Mouse (Mus musculus) spleen, adult 12 weeks (tissue): ENCODE results near the gene Tmem242.

ENCODE experiments used
- DNase-seq: peaks from one replicate; pipeline ENCODE4 v3.0.0; 2022; ENCODE audit warnings: low spot score

Gene Tmem242

DNA sequence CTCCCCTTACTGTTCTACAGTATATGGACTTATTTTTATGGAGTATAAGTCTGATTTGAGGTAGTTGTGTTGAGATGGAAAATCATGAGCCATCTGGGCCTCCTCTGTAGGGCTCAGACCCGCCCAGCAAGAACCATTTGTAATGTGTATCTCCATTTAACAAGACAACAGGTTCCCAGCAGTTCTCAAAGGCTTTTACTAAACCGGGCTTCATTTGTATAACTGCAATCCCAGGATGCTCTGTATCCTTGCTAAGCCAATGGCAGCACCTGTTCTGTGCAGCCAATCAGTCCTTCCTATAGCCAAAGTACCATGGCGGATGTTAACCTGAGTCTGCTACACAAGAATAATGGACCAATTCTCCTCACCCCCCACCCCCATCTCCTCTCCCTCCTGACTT, 23.5 kb downstream of the Tmem242 start:
- DNase-seq = no peak

DNA sequence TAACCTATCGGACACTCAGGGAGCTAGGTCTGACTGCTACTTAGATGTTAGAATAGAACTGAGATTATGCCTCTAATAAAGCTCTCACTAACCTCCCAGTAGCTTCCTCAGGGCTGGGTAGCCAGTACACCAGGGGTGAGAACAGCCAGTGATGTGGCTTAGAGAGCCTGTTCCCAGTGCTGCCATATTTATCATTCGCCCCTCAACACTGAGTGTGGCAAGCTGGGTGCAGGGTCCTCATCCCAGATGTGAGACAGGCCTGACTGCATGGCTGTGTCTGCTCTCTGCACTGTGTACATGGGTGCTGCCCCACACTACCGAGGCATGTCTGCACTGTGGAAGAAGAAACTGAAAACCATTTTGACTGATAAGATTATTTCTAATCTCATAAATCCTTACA, 26.0 kb downstream of the Tmem242 start:
- no peak for DNase-seq

DNA sequence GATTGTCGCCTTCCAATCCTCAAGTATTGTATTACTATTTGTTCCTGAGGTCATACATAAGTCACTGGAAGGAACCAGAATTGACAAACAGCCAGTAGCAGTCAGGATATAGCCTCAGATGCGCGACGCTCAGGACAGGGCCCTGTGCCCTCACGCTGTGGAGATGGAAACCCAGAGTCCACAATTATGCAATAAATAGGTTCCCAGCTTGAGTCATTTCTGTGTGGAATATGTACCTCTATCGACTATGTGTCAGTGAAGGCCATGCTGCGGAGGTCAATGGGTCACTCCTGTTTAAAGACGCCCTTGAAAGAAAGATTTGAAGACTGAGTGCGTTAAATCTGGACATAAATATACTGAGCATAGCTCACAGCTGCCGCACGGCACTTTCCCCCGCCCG, 26.7 kb downstream of the Tmem242 start:
- no peak for DNase-seq

DNA sequence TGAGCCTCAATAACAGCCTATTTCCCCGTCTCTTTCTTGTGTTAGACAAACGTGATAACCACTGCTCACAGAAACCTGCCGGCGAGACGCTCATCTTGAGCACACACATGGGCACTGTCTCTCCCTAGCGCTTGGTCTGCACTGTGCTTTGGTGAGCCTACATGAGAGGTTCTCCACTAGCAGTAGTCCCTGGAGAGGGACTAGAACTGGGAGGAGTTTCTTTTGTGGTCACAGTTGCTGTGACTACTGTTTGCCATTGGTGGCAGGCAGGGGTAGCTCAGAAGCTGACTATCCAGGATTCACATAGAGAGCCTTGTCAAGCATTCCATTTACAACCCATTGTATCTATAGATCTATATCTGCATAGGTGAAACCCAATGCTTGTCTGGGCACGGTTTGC, 27.3 kb downstream of the Tmem242 start:
- DNase-seq = no peak

DNA sequence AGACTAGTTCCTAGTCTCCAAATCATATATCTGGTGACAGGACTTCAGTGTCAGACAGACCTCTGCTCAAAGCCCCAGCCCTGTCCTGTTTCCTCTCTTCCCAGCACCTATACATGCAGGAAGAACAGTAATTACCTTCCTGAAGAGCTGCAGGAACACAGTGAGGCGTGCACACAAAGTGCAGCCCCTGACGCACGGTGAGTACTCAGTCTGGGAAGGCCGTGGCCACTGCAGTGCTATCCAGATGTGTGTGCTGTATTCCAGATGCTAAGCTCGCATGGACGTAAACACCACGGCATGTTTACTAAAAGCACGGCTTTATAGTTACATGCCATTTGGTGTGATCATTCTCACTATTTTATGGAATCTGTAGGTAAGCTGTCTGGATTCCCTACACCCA, 27.8 kb downstream of the Tmem242 start:
- no peak for DNase-seq

DNA sequence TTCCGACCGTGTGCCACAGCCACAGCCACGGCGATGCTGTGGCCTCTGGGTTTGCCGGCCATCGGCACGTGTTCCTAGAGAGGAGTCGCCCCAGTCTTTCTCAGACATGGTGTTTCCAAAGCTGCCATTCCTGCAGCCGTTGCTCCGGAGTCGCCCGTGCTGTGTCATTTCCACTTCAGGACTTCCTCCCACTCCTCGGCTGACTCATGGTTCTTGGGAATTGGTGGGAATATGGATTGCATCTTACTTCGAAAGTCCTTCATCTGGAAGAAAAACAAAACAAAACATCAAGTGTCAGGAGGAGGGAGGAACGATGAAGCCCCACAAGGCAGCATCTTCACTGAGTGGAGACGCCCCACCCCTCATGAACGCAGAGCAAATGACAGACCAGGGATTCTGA, 28.9 kb downstream of the Tmem242 start:
- DNase-seq = no peak

DNA sequence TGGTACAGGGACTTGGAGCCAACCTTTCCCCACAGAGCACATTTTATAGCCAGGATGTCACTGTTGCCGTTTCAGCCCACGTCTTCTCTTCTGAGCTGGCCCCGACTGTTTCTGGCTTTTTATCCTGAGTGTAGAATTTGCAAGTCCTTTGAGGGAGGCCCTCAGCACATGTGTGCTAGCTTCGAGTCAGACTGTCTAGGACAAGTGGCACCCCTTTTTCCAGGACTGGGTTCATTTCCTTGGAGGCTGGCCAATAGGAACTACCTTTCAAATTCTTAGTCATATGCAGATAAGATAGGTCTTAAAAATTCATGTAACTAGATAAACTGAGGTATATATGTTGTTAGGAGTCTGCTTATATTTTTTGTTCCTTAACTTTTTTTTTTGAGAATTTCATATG, 29.7 kb downstream of the Tmem242 start:
- no peak for DNase-seq

DNA sequence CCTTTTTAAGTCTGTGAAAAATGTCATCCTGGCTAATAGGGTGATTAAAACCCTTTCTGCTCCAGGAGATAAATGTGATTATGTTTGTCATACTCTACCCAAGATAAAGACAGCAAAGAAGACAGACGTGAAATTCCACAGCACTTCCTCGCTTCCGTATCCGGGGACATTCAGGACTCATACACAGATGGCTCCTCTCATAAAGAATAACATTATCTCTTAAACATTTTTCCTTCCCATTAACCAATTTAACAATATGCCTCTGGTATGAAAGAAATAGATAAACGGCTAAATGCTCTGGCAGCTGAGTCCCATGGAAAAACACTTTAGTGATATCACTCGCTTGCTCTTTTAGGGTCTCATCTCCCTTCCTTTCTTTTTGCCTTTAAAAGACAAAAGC, 33.0 kb downstream of the Tmem242 start:
- no peak for DNase-seq

DNA sequence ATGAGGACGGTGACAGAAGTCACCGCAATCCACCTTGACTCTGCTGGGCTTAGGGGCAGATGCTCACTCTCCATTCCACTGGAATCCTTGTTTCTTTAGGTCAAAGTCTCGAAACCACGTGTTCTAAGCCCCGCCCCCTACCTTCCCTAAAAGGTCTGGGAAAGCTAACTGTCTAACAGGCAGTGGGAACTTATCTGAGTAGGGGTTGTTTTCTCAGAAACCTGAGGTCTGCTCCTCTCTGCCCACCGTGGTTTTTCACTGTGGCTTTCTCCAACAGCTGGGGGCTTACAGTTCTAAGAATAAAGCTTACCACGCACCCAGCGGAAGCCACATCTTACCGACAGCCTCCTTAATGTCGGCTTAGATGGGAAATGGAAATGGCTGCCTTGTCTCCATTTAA, 33.5 kb downstream of the Tmem242 start:
- no peak for DNase-seq

DNA sequence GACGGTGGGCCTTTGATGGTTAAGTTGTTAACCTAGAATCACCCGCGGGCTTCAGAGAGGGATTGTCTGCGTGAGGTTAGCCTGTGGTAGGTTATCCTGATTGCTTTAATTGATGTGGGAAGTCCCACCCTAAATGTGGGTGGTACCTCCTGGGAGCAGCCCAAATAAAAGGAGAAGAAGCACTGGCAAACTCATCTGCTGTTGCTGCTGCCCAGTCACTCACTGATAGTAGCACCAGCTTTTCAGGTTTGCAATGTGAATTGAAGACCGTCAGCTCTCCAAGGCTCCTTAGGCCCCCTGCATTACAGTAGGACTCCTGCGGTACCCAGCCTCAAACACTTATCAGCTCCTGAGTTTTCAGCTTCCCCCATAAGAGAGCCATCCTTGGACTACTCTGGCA, 36.2 kb downstream of the Tmem242 start:
- no peak for DNase-seq

DNA sequence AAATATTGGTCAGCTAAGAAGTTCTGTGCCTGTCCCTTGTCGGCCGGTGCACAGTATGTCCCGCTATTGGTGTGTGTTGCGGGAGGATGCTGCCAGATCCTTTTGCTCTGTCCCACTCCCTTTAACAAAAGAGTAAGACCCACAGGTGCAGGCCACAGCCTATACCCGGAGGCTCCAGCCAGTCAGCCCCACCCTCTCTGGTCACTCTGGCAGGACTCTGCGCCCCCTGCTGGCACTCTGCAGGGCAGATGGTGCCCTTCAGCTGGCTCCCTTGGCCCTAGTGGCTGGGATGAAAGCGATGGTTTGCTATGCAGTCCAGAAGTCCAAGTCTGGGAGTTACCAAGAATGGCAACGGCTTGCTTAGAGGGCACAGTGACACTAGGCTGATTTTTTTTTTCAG, 37.4 kb downstream of the Tmem242 start:
- peak; percentile 45 for DNase-seq

DNA sequence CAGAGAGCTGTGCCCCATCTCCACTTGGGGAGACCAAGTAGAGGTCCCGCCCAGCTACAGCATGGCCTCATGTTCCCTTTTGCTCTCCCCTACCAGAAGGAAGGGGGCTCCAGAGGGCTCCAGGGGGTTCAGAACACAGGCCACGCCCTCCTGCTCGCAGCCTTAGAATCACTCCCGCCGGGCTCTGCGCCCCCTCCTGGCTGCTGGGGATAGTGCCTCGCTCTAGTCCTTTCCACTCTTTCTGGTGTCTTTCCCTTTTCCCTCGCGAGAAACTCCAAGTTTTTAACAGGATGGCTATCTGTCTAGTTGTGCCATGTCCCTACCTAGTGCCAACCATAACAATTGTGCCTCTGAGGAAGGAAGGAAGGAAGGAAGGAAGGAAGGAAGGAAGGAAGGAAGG, 38.0 kb downstream of the Tmem242 start:
- DNase-seq = peak; percentile 35

DNA sequence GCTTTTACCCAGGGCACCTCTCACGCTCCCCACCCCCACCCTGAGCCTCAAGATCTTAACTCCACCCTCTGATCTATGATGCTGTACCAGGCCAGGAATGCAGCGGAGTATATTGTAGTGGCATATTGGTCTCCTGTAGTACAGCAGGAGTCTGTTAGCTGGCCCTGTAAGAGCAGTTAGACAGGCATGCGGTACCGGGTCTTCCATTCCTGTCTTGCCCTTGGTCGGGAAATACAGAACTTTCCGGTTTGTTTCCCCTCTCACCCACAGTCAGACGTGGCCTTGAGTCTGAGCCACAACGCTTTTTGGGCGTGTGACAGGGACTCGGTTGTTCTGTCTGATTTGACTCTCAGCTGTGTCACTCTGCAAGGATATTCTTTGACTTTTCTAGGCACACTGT, 38.8 kb downstream of the Tmem242 start:
- no peak for DNase-seq

DNA sequence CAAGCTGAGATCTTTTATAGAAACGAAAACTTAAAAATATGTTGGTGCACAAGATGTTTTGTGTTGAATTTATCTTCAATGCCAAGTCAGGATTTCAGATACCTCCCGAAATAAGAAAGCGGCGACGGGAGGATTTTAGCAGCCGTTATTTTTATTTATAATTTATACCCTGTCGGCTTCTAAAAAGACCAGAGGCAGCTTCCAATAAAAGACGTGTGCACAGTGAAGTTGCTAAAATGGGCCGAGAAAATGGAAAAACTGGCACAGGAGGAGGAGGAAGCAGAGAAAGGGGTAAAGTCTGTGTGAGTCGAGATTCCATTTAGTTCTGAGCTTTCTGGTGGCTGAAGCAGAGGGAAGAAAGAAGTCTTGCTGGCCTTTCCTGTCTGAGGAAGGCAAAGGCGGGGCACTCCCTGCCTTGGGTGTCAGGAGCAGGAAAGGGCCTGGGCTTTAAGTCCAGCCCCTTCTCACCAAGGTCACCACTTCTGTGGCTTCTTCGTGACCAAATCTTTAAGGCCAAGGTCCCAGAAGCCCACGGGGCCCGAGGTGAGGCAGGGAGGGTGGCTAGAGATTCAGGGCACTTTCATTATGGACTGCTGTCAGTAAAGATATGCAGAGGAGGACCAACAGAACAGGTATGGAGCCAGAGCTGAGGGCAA, 39.5 kb downstream of the Tmem242 start:
- no peak for DNase-seq

DNA sequence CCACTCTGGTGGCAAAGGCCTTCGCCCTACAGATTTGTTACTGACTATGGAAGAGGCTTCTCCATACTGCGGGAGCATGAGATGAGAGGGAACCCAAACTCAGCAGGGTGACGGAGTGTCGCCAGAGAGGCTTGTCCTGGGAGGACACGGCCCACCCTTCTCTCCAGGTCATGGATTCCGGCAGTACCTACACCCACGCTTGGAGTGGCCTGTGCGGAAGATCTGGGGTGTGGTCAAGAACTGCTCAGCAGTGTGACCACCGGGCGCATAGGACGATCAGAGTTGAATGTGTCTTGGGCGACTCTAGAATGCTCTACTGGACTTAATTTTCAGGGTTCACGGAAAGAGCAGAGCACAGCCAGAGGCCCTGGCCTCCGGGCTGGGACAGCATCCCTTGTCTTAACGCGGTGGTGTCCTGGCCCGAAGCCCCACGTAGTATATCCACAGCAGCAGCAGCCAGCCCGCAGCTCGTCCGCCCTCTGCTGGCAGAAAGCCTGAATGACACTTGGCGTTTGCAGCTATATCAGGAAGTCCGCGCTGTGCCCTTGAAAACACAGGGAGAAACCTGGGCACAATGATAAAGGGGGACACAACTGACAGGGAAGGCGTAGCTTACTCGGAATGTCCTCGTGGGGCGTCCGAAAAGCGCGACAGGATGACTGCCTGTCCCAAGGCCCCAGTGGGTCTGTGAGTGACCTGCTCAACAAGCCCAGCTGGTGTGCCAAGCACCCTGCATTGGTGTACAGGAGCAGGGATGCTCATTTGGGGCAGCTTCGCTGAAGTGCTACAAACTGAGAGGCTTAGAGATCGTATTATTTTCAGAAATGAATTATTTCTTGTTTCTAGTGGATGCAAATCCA, 42.7 kb downstream of the Tmem242 start:
- peak; percentile 62 for DNase-seq

DNA sequence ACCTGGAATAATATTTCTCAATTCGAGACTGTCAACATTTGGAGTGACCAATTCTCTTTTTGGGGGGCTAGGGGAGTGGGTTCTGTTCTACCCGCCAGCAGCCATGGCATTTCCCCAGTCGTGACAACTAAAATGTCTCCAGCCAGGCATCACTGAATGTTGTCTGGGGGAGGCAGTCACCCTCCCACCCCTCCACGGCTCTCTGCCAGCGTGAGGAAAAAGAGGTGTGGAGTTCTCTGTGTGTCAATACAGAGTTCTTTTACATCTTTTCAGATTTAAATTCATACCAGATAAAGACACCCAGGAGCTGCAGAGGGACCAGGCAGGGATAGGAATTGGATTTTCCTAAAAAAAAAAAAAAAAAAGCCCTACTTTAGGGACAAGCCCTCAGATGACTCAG, 43.8 kb downstream of the Tmem242 start:
- no peak for DNase-seq

DNA sequence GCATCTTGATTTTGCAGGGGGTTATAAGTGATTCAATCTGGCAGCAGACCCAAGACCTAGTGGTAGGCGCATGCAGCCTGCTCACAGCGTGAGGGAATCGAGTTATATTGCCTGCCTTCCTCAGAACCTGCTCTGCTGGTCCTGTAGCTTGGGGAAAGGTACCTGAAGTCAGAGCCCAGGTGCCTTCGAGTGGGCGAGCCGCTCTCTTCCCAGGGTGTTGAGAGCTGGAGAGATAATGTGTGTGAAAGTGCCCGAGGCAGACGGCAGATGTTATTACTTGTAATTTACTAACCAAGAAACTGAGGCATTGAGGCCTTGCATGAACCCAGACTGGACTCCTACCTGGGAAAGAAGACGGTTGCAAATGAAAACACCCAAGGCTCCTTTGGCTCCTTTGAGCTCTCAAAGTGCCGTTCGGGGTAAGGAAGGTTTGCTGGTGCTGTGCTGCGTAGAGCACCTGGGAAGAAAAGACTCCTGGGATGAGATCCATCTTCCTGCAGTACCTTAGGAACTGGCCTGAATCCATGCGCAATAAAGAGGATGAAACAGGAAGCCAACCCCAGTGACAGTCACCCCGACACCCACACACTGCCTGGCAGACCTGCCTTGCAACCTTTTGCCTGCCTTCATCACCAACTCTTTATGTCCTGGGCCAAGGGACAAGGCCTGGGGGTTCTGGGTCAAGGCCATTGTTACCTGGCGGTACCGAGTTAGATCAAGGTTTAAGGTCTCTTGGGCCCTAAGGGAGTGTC, 44.4 kb downstream of the Tmem242 start:
- DNase-seq = no peak

DNA sequence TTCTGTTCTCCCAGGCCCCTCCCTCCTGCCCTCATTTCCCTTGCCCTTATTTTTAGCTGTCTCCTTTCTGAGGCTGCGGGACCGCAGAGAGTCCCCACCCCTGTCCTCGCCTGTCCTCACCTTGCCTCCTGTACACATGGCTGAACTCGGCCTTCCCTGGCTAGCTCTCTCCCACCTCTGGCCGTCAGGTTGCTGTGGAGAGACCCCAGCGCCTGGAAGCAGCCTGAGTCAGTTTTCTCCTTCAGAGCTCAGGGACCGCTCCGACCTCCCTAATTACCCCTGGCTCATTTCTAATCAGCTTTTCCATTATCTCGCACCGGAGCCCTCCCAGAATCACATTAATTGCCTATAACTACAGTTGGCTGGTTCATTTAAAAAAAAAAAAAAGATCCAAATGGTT, 49.4 kb downstream of the Tmem242 start:
- DNase-seq = no peak

DNA sequence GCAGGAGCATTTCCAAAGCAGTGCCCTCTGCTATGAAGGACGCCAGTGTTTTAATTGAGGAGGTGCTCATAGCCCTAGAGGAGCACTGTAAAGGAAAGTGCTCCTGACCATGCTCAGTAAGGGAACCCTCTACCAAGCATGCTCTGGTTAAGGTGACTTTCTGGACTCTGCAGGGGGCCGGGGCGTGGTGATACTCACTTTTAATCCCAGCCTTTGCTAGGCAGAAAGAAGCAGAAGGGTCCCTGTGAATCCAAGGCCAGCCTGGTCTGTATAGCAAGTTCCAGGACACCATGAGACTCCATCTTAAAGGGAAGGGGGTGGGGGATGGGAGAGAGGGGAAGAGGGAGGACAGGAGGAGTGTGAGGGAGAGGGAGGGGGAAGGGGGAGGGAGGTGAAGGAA, 51.7 kb downstream of the Tmem242 start:
- no peak for DNase-seq

DNA sequence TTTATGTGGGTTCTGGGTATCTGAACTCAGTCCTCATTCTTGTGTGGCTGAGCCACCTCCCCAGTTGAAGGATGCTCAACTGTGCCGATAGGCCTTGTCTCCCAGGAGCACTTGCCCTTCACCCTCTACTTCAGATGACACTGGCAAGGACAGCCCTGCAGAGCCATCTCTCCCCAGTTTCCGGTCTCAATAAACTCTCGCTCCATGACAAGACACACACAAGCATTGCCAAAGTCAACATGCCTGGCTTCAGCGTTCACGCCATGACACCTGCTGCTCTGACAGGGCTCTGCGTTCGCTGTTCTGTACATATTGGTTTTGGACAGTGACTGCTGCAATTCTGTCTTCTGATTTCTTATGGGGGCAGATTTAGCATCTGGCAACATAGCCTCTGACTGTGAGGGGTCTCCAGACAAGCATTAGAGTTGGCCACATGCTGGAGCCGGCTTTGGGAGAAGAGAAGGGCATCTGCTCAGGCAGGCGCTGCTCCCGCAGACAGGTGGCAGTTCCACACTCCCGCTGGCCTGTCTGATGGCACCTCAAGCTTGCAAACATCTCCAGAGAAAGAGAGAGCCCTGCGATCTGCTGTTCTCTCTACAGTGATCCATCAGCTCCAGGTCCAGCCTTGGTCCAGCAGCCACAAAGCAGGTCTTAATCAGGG, 53.0 kb downstream of the Tmem242 start:
- no peak for DNase-seq

DNA sequence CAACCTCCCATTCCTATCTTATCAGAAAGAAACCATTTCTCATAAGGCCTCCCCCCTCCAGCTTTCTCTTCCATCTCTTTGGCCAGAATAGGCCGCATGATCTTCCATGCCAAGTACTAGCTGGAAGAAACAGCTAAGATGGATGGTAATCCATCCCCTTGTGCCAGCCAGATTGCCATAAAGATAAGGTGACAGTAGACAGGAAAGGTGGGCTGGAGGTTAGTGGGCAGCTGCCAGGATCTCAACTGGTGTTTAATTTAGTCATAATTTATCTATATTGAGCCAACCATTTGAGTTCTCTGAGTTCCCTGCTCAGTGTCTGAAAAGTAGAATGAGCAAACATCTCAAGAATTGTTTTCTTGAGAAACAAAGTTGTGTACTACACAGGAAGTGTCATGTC, 54.4 kb downstream of the Tmem242 start:
- no peak for DNase-seq

DNA sequence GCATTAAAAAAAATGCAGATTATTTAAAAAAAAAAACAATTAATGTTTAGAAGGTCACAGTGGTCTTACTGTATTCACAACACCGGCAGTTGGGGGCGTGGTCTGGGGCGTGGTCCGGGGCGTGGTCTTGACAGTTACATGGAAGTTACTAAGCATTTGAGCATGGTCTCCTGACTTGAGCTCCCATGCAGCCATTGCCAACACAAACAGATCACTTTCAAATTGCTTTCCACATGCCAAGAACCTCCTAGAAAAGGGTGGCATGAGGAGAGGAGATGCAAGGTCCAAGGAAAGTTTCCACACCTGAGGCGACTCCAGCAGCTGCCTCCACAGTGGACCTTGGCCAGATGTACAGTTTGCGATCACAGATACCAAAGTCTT, 62.1 kb downstream of the Tmem242 start:
- no peak for DNase-seq
